Mouse (Mus musculus): ENCODE measurements at regions not wholly inside any gene's neighbourhood (a gene's known extent, or its start where the extent isn't known, plus 50 kb on each side); places are given as distances from the start of the nearest gene placed in this dataset.

DNA sequence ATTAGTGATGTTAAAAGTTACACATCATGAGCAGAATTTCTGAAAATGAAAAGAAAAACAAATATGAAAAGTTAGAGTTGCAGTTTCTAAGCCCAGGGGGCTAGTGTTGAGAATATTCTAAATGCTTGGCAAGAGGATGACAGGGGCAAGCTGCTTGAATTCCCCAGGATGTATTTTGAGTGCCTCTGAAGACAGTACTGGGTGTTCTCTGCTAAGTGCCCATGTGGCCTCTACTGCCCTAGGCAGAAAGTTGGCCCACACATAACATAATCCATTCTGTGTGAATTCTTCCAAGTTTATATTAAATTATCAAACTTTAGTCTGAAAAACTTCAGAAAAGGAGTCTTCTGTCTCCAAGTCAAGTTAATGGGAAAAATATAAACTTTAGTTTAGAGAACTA, 196.6 kb downstream of the Gnai1 start:
- TF ChIP-seq ZNF384 (IDR thresholded peaks at IDR 0.05; ENCODE audit: low read depth, low read length) (no peak), MAFK (IDR thresholded peaks at IDR 0.05; ENCODE audit: insufficient read depth, low read depth, low read length) (no peak), CHD2 (IDR thresholded peaks at IDR 0.05; ENCODE audit: low read depth, low read length) (no peak), ZC3H11A (IDR thresholded peaks at IDR 0.05; ENCODE audit: borderline replicate concordance, low read depth, low read length) (no peak)
